In genomic region chr6:92427406-92428171, GRCm38 (mm10) we compare ENCODE assay signal across 16 mouse cellular contexts.
DNase-seq lines count a peak whose midpoint lies in the region; ATAC-seq lines count a peak whose summit lies in the region.
"Had no signal": no experiment of that assay in that cellular context is flagged by ENCODE, and none has a peak within 500 bp of the region (broad histone marks: within the 10 kb centered on the region; RNA-seq: fewer than 3 reads in every experiment).

No protein-coding gene starts in this region.

- H3K4me3 ChIP-seq in heart, embryonic 11.5 days (ENCODE audit: low read depth, low read length) = no peak overlapping the region
- H3K4me3 ChIP-seq: erythroblast, embryonic 14.5 days; liver, embryonic 13.5 days; midbrain, embryonic 15.5 days; neural tube, embryonic 12.5 days had no signal

- no peaks in the 10 kb centered on the region for H3K9me3 ChIP-seq in heart, embryonic 11.5 days (replicated peaks; ENCODE audit: control insufficient read depth, low read length)
- H3K9me3 ChIP-seq: liver, embryonic 13.5 days; midbrain, embryonic 15.5 days; neural tube, embryonic 12.5 days had no signal

- WGBS in heart, embryonic 11.5 days (ENCODE audit: insufficient replicate concordance) = 43% methylated on average over 7 of the region's 7 CpGs

- no peaks in the 10 kb centered on the region for H3K27me3 ChIP-seq in heart, embryonic 11.5 days (ENCODE audit: control insufficient read depth, insufficient read depth, low read length)
- H3K27me3 ChIP-seq: CH12.LX; liver, embryonic 13.5 days; midbrain, embryonic 15.5 days; neural tube, embryonic 12.5 days had no signal

- no peaks in the 10 kb centered on the region for H3K36me3 ChIP-seq in heart, embryonic 11.5 days (ENCODE audit: control insufficient read depth, insufficient read depth, low read length)
- H3K36me3 ChIP-seq: liver, embryonic 13.5 days; midbrain, embryonic 15.5 days; neural tube, embryonic 12.5 days had no signal

- 0 out of 2 replicates have a peak overlapping the region, but pooled peaks have one; percentile 22 for H3K27ac ChIP-seq in heart, embryonic 11.5 days (ENCODE audit: low read depth, low read length)
- H3K27ac ChIP-seq: liver, embryonic 13.5 days; midbrain, embryonic 15.5 days; neural tube, embryonic 12.5 days had no signal

- DNase-seq in heart, adult 9 months (ENCODE audit: low spot score in 2 of 2) = no peak
- peak; percentile 9 for DNase-seq in retina, postnatal 1 day
- no peak for DNase-seq in retina, embryonic 14.5 days (ENCODE audit: low spot score)
- DNase-seq in cerebellum, postnatal 10 days = peak; percentile 88 to 92
- no peak for DNase-seq in right cerebral cortex, postnatal 10 days (ENCODE audit: low spot score in 2 of 2)
- no peak for DNase-seq in layer of hippocampus, adult 9-10 months (ENCODE audit: low spot score)
- DNase-seq: kidney, adult 11 months; liver, embryonic 13.5 days; lung, postnatal 4 days; thymus, postnatal 4 days had no signal

- no peak overlapping the region for H3K9ac ChIP-seq in heart, embryonic 11.5 days (ENCODE audit: low read depth, low read length)
- H3K9ac ChIP-seq: liver, embryonic 13.5 days; midbrain, embryonic 15.5 days; neural tube, embryonic 12.5 days had no signal

- peaks cover 31% of the 10 kb centered on the region for H3K4me1 ChIP-seq in heart, embryonic 11.5 days (ENCODE audit: control insufficient read depth, insufficient read depth, low read length)
- H3K4me1 ChIP-seq: liver, embryonic 13.5 days; midbrain, embryonic 15.5 days; neural tube, embryonic 12.5 days had no signal

- H3K4me2 ChIP-seq in heart, embryonic 11.5 days = no peak overlapping the region
- H3K4me2 ChIP-seq: liver, embryonic 13.5 days; midbrain, embryonic 15.5 days; neural tube, embryonic 12.5 days had no signal

- ATAC-seq in heart, embryonic 11.5 days (replicated peaks; ENCODE audit: insufficient number of reproducible peaks, low FRiP score, low TSS enrichment) = no peak
- ATAC-seq in megakaryocyte progenitor cell, adult 5-6 weeks (replicated peaks; ENCODE audit: poor library complexity) = peak; percentile 41
- ATAC-seq: midbrain, embryonic 15.5 days had no signal

Comparison
In these comparisons a context has a peak if more than half of its experiments do, and no peak if none do; other contexts are left out.
1. DNase-seq: peak in retina, postnatal 1 day (single experiment) and cerebellum, postnatal 10 days (2 of 2); none in heart, adult 9 months (0 of 2), retina, embryonic 14.5 days (single experiment), right cerebral cortex, postnatal 10 days (0 of 2) and layer of hippocampus, adult 9-10 months (single experiment).